Mouse (Mus musculus): ENCODE measurements around the gene Gpr12. TPM values are rescaled to one million over a fixed set of nuclear protein-coding genes. Genes with fewer than 3 reads are reported as not detected.
"Not testable (repeated sequence)": the region's sequence is repeated elsewhere in the genome, so short reads cannot be mapped to it uniquely, and the experiment has no call there.

Gene Gpr12
- polyA plus RNA-seq (2012; rRNA removed) = not detected in 2 replicates

GRCm38 (mm10) chr5:146584478-146585306, at the start of gene Gpr12:
Gpr12 (minus strand) TSS chr5:146585239.
- DNase-seq (ENCODE audit: low spot score) = no peak

GRCm38 (mm10) chr5:146631602-146632001, 46.6 kb upstream of the Gpr12 start:
- DNase-seq (ENCODE audit: low spot score) = no peak

GRCm38 (mm10) chr5:146630961-146631360, 45.9 kb upstream of the Gpr12 start:
- no peak for DNase-seq (ENCODE audit: low spot score)

- no peak for DNase-seq (ENCODE audit: low spot score)
Observed at GRCm38 (mm10) chr5:146629636-146630035, 44.6 kb upstream of the Gpr12 start.

- no peak for DNase-seq (ENCODE audit: low spot score)
Observed at GRCm38 (mm10) chr5:146628804-146629203, 43.8 kb upstream of the Gpr12 start.

GRCm38 (mm10) chr5:146627901-146628300, 42.9 kb upstream of the Gpr12 start:
- no peak for DNase-seq (ENCODE audit: low spot score)

- DNase-seq (ENCODE audit: low spot score) = no peak
Observed at GRCm38 (mm10) chr5:146625635-146626311, 40.7 kb upstream of the Gpr12 start.

- no peak for DNase-seq (ENCODE audit: low spot score)
Observed at GRCm38 (mm10) chr5:146611830-146612229, 26.8 kb upstream of the Gpr12 start.

GRCm38 (mm10) chr5:146611009-146611408, 26.0 kb upstream of the Gpr12 start:
- no peak for DNase-seq (ENCODE audit: low spot score)

- no peak for DNase-seq (ENCODE audit: low spot score)
Observed at GRCm38 (mm10) chr5:146609646-146610045, 24.6 kb upstream of the Gpr12 start.

- DNase-seq (ENCODE audit: low spot score) = no peak
Observed at GRCm38 (mm10) chr5:146607816-146608215, 22.8 kb upstream of the Gpr12 start.

GRCm38 (mm10) chr5:146606895-146607294, 21.9 kb upstream of the Gpr12 start:
- no peak for DNase-seq (ENCODE audit: low spot score)

- no peak for DNase-seq (ENCODE audit: low spot score)
Observed at GRCm38 (mm10) chr5:146606221-146606620, 21.2 kb upstream of the Gpr12 start.

GRCm38 (mm10) chr5:146599970-146600369, 14.9 kb upstream of the Gpr12 start:
- no peak for DNase-seq (ENCODE audit: low spot score)

GRCm38 (mm10) chr5:146599216-146599615, 14.2 kb upstream of the Gpr12 start:
- DNase-seq (ENCODE audit: low spot score) = not testable (repeated sequence)

- no peak for DNase-seq (ENCODE audit: low spot score)
Observed at GRCm38 (mm10) chr5:146598215-146599119, 13.4 kb upstream of the Gpr12 start.

GRCm38 (mm10) chr5:146597503-146597874, 12.4 kb upstream of the Gpr12 start:
- no peak for DNase-seq (ENCODE audit: low spot score)

GRCm38 (mm10) chr5:146596612-146597502, 11.8 kb upstream of the Gpr12 start:
- DNase-seq (ENCODE audit: low spot score) = no peak

- DNase-seq (ENCODE audit: low spot score) = no peak
Observed at GRCm38 (mm10) chr5:146592580-146592979, 7.5 kb upstream of the Gpr12 start.

GRCm38 (mm10) chr5:146591636-146592035, 6.6 kb upstream of the Gpr12 start:
- no peak for DNase-seq (ENCODE audit: low spot score)

- no peak for DNase-seq (ENCODE audit: low spot score)
Observed at GRCm38 (mm10) chr5:146590987-146591386, 5.9 kb upstream of the Gpr12 start.
